ENCODE assay signal across 12 mouse cellular contexts in the genomic region with DNA sequence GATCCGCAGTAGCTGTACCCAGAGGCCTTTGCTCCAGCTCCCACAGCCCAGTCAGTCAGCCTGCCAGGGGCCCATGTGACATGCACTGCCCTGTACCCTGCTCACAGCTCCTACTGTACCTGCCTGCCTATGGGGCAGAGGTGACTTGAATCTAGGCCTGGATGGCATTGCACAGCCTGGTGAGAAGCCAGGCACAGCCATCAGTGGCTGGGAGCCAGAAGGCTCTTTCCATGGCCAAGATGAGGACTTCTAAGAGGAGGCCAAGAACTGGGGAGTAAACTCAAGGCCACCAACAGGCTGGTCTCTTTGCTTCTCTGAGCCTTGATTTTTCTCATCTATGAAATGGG. TPM values are rescaled to one million over a fixed set of nuclear protein-coding genes. Genes with fewer than 3 reads are reported as not detected.
DNase-seq lines count a peak whose midpoint lies in the region; ATAC-seq and TF ChIP-seq lines count a peak whose summit lies in the region.
"Had no signal": no experiment of that assay in that cellular context is flagged by ENCODE, and none has a peak within 500 bp of the region (broad histone marks: within the 10 kb centered on the region; RNA-seq: fewer than 3 reads in every experiment).

No protein-coding gene starts in this region.

- H3K9me3 ChIP-seq in heart, embryonic 15.5 days (replicated peaks) = no peaks in the 10 kb centered on the region
- no peaks in the 10 kb centered on the region for H3K9me3 ChIP-seq in embryonic facial prominence, embryonic 15.5 days (replicated peaks)
- H3K9me3 ChIP-seq: heart, embryonic 12.5 days had no signal

- DNase-seq in heart, adult 11 months = no peak
- peak; percentile 47 for DNase-seq in adrenal gland, postnatal 25 days
- peak; percentile 46 to 60 for DNase-seq in cerebellum, adult 18-20 months
- no peak for DNase-seq in thymus, adult 2 months
- no peak for DNase-seq in left cerebral cortex, adult 11 months (ENCODE audit: low spot score)
- DNase-seq: thymus, postnatal 14 days had no signal

- peak overlapping the region; percentile 55; the same call in 1 of the 2 replicates for H3K27ac ChIP-seq in heart, embryonic 15.5 days
- H3K27ac ChIP-seq in embryonic facial prominence, embryonic 15.5 days (replicated peaks) = peak overlapping the region; percentile 81
- no peak overlapping the region for H3K27ac ChIP-seq in thymus, adult 2 months (ENCODE audit: control insufficient read depth, insufficient read depth, low read length)

- TF ChIP-seq POLR2A in thymus, adult 2 months (IDR thresholded peaks at IDR 0.05; ENCODE audit: control insufficient read depth, extremely low read depth, insufficient read depth, low read length, poor library complexity) = no peak

- no peak for TF ChIP-seq CTCF in thymus, adult 2 months (IDR thresholded peaks at IDR 0.05; ENCODE audit: borderline replicate concordance, control insufficient read depth, extremely low read depth, insufficient read depth, low read length, poor library complexity)

- H3K9ac ChIP-seq in heart, embryonic 15.5 days = no peak overlapping the region
- H3K9ac ChIP-seq in embryonic facial prominence, embryonic 15.5 days = no peak overlapping the region
- H3K9ac ChIP-seq: heart, embryonic 12.5 days had no signal

- H3K4me3 ChIP-seq in heart, embryonic 15.5 days = no peak overlapping the region
- no peak overlapping the region for H3K4me3 ChIP-seq in embryonic facial prominence, embryonic 15.5 days (replicated peaks)
- no peak overlapping the region for H3K4me3 ChIP-seq in thymus, adult 2 months (ENCODE audit: control insufficient read depth, insufficient read depth, low read length)
- H3K4me3 ChIP-seq: heart, embryonic 12.5 days had no signal

- WGBS in heart, embryonic 15.5 days = 96% methylated on average over 1 of the region's 1 CpGs
- WGBS in embryonic facial prominence, embryonic 15.5 days = 86% methylated on average over 1 of the region's 1 CpGs
- 100% methylated on average over 1 of the region's 1 CpGs for WGBS in thymus, adult 2 months

- no peak overlapping the region for H3K4me2 ChIP-seq in heart, embryonic 15.5 days
- H3K4me2 ChIP-seq in embryonic facial prominence, embryonic 15.5 days (replicated peaks) = no peak overlapping the region
- H3K4me2 ChIP-seq: heart, embryonic 12.5 days; liver, embryonic 11.5 days had no signal

- H3K4me1 ChIP-seq in heart, embryonic 15.5 days (replicated peaks) = peaks cover 28% of the 10 kb centered on the region
- H3K4me1 ChIP-seq in embryonic facial prominence, embryonic 15.5 days = peaks cover 71% of the 10 kb centered on the region
- H3K4me1 ChIP-seq in thymus, adult 2 months (replicated peaks; ENCODE audit: control insufficient read depth, insufficient read depth, low read length) = no peaks in the 10 kb centered on the region

- H3K27me3 ChIP-seq in heart, embryonic 15.5 days = peaks cover 17% of the 10 kb centered on the region
- H3K27me3 ChIP-seq in embryonic facial prominence, embryonic 15.5 days = no peaks in the 10 kb centered on the region
- no peaks in the 10 kb centered on the region for H3K27me3 ChIP-seq in thymus, adult 2 months (ENCODE audit: control insufficient read depth, insufficient read depth, low read length)
- H3K27me3 ChIP-seq: Patski had no signal

- no peak for ATAC-seq in heart, embryonic 15.5 days (replicated peaks; ENCODE audit: insufficient number of reproducible peaks, insufficient read depth, low FRiP score, low read depth)
- no peak for ATAC-seq in embryonic facial prominence, embryonic 15.5 days (ENCODE audit: insufficient number of reproducible peaks, low FRiP score, low TSS enrichment, low read depth)
- ATAC-seq: hindbrain, postnatal 0 days; Patski had no signal

- no peaks in the 10 kb centered on the region for H3K36me3 ChIP-seq in heart, embryonic 15.5 days
- H3K36me3 ChIP-seq in embryonic facial prominence, embryonic 15.5 days = no peaks in the 10 kb centered on the region
- no peaks in the 10 kb centered on the region for H3K36me3 ChIP-seq in thymus, adult 2 months (ENCODE audit: control insufficient read depth, insufficient read depth, low read length)
- H3K36me3 ChIP-seq: heart, embryonic 12.5 days had no signal

RNA-seq across cellular contexts. Expression of a gene that starts 53.2 kb away (rescaled TPM):
- 1.3 and 3.3 TPM in 2 replicates for polyA plus RNA-seq in heart, embryonic 15.5 days (2015; fragmentation: Nextera tagmentation; extraction: Ambion mirVana)
- total RNA-seq in adrenal gland, postnatal 25 days (2021) = 15.1 and 17.8 TPM in 2 replicates
- polyA plus RNA-seq in embryonic facial prominence, embryonic 15.5 days (2015; fragmentation: Nextera tagmentation; extraction: Ambion mirVana) = 12.2 and 13.1 TPM in 2 replicates
- polyA plus RNA-seq in thymus, adult 2 months (2012; rRNA removed) = 15.4 and 24.1 TPM in 2 replicates

Comparison
In these comparisons a context has a peak if more than half of its experiments do, and no peak if none do; other contexts are left out.
1. DNase-seq: peak in adrenal gland, postnatal 25 days (single experiment) and cerebellum, adult 18-20 months (2 of 2); none in heart, adult 11 months (single experiment), thymus, adult 2 months (single experiment) and left cerebral cortex, adult 11 months (single experiment).